Mouse (Mus musculus) bone marrow macrophage, adult 2 months (primary cell): ENCODE measurements at regions not wholly inside any gene's neighbourhood (a gene's known extent, or its start where the extent isn't known, plus 50 kb on each side); places are given as distances from the start of the nearest gene placed in this dataset.

ENCODE experiments used
- CTCF ChIP-seq: IDR thresholded peaks from 2 replicates; pipeline ENCODE4 v1.5.1; 2012; ENCODE audit warnings: low read depth, mild to moderate bottlenecking, low read length, moderate library complexity
- POLR2A ChIP-seq: IDR thresholded peaks from 2 replicates; pipeline ENCODE4 v1.6.1; 2012; ENCODE audit warnings: mild to moderate bottlenecking, low read depth, low read length, borderline replicate concordance

GRCm38 (mm10) chr9:59086556-59087102 lies 50.4 kb upstream of the Neo1 start:
- TF ChIP-seq CTCF (no peak), POLR2A (no peak)
